Mouse (Mus musculus): ENCODE measurements around the gene Cdipt.
A peak's percentile ranks its signal among the peaks of the same experiment; 100 is the strongest.

The Cdipt gene

DNA sequence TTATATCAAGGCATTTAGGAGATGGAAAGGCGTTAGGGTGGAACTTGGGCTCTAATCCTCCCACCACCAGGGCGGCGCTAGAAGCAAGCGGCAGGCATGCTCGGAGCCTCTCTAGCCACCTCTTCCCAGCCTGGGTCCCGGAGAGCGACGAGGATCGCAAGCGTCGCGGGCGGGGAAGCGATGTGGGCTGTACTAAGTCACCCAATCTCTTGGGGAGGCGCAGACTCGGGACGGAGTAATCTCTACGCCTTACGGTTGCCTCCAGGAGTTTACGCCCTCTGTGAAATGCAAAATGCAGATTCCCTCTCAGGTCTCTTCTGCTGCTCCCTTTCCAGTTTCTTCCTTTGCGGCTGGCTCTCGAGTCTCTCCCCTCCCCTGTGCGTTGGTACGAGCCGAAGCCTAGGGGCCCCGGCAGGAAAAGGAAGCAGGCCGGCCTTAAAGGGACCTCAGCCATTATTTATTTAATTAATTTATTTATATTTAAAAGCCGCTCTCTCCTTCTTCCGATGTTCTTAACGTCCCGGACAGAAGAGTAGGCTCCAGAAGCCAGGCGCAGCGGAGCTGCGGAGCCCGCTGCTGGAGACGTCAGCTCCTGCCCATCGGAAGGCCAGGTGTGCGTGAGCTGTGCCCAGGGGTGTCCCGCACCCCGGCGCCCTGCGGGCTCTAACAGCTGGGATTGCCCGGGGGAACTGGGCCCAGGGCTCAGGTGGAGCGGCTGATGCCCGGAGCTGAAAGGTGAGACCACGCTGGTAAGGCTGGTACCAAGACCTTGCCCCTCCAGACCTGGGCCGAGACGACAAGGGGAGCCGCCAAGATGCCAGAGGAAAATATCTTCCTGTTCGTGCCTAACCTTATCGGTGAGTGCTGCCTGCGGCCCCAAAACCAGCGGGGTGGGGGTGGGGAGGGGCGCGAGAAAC lies 494 bp downstream of the Cdipt start, which contains the start of gene Cdiptos:
Cdiptos (minus strand) TSS at position 149 of the 917 bp plus-strand sequence.
- DNase-seq (ENCODE audit: low read depth): peak; percentile 96

DNA sequence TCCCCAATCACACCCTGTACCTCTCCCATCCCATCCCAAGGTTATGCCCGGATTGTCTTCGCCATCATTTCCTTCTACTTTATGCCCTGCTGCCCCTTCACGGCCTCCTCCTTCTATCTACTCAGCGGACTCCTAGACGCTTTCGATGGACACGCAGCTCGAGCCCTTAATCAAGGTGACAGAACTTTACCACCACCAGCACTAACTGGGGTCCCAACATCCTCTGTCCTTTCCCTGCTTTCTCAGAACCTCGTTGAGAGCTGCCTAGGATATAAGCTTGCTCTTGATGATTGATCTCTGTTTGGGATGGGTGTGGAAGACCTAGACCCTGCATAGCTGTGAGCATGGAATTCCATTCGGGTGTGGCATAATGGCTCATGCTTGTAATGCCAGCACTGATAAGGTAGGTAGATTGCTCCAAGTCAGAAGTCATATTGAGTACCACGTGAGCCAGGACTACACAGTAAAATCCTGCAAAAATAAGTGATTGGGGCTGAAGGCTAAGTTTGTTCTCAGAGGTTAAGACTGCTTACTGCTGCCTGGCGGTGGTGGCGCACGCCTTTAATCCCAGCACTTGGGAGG lies 1.3 kb downstream of the Cdipt start:
- peak; percentile 28 for DNase-seq (ENCODE audit: low read depth)

DNA sequence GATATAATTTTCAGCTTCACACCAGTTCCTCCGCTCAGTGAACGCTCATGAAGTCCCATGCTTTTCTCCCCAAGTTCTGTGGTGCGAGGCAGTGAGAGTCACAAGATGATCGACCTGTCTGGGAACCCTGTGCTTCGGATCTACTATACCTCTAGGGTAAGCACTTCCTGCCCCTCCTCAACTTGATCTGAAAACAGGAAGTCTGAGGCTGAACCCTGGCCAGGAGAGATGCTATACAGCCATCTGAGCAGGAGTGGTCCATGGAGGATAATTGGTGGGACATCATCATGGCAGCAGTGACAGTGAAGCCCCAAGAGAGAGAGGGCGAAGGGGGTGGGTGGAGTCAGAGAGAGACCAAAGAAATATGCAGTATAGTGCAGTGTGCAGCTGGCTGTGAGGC lies 3.1 kb downstream of the Cdipt start:
- DNase-seq (ENCODE audit: low read depth): no peak

DNA sequence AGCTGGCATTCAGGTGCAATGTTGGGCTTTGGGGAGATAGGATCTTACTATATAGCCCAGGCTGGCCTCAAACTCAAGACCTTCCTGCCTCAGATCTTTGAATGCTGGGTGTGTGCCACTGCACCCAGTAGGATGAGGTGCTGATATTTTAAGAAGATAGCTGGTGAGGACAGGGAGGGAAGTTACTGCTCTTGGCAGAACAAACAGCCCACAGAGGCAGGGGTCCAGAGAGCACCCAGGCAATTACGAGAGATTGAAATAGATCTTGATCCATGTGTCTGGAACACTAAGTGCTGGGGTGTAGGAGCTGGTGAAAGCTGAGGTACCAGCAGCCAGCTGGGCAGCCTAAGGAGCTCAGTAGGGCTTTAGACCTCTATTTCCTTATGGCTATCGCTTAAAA lies 5.9 kb downstream of the Cdipt start:
- no peak for DNase-seq (ENCODE audit: low read depth)

DNA sequence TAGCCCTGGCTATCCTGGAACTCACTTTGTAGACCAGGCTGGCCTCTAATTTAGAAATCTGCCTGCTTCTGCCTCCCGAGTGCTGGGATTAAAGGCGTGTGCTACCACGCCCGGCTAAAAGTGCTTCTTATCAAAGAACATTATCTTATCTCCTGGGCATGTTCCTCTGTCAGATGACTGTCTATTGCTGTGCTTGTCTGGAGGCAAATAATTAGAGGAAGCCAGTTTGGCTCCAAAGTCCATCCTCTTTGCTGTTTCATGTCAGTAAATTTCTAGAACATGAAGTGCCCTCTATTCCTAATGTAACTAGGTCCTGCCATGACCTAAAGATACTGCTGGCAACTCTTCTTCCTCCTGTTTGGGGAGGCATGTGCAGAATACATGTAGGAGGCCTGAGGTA lies 6.3 kb downstream of the Cdipt start:
- DNase-seq (ENCODE audit: low read depth): no peak

DNA sequence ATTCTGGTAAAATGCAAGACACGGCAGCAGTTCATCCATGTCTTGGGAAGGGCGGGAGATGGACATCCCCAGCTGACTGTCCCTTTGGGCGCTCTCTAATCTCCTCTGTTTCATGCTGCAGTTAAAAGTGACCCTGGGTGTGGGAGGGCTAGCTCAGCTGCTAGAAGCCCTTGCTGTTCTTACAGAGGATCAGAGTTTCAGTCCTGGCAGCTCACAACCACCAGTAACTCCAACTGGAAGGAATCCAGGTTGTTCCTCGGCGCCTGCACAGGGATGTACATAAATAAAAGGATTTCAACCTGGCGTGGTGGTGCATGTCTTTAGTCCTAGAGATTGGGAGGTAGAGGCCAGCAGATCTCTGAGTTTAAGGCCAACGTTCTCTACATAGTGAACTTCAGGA lies 7.4 kb downstream of the Cdipt start:
- DNase-seq (ENCODE audit: low read depth): no peak

DNA sequence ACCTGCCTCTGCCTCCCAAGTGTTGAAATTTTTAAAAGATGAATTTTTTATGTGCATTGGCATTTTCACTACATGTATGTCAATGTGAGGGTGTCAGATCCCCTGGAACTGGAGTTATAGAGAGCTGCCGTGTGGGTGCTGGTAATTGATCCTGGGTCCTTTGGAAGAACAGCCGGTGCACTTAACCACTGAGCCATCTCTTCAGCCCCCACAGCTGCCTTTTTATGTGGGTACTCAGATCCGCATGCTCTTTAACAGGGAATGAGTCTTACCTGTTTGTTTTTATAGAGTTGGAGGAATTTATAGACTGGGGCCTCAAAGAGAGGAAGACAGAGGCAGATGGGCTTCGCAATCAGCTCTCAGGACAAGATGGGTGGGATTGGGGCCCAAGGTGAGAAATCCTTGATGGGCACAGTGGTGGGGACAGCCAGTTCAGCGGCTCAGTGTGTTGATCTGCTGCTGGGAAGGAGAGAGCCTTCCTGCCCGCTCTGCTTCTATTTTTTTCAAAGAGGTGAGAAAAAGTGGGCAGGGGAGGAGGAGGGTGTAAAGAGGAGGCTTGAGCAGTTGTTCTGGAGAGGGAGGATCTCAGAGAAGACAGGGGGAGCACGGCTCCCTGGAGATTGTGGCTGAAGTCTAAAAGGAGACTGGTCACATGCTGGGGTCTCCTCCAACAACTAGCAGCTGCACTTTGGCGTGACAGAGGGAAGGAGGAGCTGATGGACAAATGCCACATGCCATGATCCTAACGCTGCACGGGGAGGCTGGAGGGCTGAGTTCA lies 9.1 kb downstream of the Cdipt start:
- DNase-seq (ENCODE audit: low read depth): no peak

DNA sequence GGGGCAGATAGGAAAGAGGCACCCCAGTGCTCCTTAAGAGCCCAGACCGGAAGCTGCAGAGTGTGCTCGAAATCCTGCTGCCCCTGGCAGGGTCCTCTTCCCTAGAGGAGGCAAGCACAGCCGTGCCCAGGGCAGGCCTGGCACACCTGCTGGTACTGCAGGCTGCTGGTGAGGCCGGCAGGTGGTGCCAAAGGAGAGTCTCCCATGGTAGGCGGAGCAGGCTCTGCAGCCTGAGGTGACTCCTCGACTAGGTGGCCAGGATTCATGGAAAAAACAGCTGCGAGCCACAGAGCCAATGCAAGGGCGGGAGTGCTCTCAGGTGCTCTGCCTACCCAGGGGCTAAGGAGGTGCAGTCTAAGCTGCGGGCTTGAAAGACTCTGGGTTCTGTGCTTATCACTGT lies 10.6 kb downstream of the Cdipt start:
- DNase-seq (ENCODE audit: low read depth): no peak

DNA sequence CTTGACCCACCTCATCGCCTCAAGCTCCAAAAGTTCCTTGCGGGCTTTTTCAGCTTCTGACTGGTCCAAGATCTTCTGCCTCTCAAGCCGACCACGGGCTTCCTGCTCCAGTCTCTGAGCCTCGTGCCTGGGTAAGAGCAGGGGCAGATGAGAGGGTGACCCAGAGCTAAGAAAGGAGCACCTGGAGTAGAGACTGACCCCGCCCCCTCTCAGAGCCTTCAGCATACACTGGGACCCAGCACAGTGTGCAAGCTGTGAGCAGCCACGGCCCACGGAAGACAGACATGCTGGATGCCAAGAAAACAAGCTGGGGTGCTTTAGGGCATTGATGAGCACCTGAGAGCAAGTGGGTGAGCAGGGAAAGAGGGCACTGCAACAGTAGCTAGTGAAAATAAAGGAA lies 13.1 kb downstream of the Cdipt start:
- DNase-seq (ENCODE audit: low read depth): no peak

DNA sequence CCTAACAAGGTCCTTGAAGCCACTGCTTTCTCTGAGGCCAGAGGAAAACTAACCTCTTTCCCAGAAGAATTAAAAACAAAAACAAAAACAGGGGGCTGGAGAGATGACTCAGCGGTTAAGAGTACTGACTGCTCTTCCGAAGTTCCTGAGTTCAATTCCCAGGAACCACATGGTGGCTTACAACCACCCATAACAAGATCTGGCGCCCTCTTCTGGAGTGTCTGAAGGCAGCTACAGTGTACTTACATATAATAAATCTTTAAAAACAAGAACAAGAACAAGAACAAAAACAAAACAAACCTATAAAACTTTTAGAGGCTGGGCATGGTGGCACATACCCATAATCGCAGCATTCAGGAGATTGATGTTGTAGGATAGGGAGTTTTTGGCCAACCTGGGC lies 20.7 kb downstream of the Cdipt start:
- no peak for DNase-seq (ENCODE audit: low read depth)

DNA sequence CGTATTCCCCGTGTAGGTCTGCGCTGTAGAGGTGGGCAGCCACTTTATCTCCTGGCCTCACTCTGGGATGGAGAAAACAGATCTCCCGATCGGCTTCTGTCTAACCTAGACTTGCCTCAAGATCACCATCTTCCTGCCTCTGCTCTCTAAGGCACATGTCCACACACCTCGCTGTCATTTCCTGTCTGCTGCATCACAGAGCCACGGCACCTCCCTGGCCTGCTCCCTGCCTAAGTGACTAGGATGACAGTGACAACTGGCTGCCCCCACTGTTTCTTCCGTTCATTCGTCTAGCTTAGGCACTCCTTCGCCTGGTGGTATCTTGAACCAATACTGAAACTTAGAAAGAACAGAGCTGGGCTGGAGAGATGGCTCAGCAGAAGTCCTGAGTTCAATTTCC lies 23.9 kb downstream of the Cdipt start:
- DNase-seq (ENCODE audit: low read depth): no peak

DNA sequence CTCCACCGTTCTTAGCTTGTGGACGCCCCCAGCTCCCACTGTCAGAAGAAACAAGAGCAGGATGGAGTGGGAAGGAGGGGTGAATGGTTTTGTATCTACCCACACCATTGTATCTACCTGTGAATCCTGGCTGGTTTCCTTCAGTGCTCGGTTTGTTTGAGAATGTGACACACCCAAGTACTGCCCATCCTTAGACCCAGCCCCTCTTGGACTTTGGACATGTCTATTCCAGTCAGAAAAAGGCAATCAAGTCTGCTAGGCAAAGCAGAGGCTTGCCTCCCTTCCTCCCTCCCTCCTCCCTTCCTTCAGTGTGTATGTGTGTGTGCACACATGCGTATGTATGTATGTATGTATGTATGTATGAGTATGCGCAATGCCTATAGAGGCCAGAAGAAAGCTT lies 27.9 kb downstream of the Cdipt start:
- no peak for DNase-seq (ENCODE audit: low read depth)

DNA sequence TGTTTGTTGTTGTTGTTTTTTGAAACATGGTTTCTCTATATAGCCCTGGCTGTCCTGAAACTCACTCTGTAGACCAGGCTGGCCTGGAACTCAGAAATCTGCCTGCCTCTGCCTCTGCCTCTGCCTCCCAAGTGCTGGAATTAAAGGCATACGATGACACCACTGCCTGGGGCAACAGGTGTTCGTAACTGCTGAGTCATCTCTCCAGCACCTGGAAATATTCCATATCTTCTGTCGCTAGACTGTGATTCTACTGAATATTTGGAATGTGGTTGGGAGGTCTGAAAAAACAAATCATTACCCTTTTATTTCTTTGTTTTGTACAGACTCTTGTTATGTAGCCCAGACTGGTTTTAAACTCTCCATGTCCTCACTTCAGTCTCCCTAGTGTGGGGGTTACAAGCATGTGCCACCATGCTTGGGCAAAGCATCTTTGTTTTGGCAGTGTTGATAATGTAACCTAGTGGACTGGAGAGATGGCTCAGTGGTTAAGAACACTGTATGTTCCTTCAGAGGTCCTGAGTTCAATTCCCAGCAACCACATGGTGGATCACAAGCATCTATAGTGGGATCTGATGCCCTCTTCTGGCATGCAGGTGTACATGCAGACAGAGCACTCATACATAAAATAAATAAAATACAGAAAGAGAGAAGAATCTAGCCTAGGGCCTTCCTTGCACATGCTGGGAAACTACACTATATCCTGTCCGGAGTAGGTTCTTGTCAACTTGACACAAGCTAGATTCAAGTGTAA lies 28.6 kb downstream of the Cdipt start:
- no peak for DNase-seq (ENCODE audit: low read depth)

DNA sequence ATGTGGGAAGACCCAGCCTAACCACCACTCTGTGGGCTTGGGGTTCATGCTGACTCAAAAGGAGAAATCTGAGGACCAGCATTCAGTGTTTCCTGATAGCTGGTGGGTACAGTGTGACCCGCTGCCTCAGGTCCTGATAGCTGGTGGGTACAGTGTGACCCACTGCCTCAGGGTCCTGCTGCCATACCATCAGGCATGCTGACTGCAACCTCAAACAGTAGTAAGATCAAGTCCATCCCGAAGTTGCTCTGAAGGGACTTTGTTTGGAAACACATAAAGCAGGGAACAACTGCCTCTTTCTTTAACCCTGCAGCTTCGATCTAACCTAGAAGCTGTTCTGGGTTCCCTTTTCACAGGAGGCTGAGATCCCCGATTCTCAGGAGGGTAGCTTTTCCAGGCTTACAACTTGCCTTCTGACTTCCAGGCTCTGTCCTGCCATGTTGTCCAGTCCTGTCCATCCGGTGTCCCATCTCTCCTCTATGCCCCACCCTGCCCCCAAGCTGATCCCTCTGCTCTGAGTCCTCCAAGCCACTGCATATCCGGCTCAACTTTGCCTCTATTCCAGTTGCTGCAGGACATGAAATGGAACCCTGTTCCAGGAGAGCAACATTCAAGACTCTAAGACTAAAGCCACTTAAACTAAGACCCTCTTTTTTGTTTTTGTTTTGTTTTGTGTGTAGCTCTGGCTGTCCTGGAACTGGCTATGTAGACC lies 31.8 kb downstream of the Cdipt start:
- DNase-seq (ENCODE audit: low read depth): no peak

DNA sequence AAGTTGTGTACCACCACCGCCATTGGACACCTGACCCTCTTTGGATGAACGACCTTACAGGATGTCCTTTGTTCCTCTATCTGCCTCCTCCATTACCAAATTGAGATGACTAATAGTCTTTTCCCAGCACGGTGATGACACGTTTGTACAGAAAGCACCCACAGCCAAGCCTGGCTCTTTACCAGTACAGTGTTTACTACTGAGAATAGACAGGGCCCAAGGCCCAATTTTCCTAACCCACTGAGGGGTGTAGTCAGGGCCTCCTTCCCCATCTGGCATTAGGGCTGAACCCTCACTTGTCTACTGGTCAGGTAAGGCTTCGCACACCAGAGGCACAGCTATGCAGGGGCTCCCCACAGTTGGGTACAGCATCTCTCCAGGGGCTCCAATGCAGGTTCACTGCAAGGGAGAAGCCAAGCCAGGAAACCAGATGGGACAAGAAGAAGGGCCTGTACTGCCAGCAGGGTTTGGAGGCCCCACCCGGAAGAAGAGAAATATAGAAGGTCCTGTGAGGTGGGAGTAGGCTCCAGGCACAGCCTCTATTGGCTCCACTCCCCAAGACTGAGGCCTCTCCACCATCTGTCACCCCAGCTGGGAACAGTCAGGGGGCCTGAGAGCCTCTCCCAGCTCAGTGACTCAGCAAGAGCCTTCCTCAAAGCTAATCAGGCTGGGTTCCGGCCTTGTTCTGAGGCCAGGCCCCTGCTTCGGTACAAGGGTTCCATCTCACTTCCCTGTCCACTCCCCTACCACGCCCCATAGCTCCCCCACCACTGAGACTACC lies 32.7 kb downstream of the Cdipt start:
- DNase-seq (ENCODE audit: low read depth): peak; percentile 63

DNA sequence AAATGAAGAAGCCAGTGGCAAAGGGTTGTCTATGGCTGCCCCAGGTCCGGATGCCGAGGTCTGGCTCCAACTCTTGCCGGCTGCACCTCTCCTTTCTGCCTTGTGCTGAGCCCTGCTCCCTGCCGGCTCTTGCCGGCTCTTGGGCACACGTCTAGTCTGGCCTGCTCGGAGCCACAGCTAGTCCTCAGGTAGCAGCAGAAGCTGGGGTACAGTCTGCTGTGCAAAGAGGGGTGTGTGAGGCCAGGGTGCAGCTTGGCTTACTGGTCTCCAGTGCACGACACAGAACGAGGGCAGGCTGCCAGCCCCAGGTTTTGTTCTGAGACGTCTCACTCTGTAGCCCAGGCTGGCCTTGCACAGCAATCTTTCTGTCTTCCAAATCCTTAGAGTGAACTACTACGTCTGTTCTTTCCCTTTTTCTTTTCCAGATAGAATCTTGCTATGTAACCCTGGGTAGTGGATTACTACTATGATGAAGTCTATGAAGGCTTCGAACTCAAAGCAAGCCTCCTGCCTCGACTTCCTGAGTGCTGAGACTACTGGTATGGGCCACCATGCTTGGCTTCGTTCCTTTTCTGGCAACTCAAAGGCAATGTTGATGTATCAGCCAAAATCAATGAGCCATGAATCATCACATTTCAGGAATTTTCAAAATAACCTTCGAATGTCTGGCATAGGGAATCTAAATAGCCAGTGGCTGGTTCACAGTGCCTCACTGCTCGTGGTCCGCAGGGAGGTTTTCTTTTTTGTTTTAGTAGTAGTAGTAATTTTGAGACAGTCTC lies 33.8 kb downstream of the Cdipt start:
- no peak for DNase-seq (ENCODE audit: low read depth)

DNA sequence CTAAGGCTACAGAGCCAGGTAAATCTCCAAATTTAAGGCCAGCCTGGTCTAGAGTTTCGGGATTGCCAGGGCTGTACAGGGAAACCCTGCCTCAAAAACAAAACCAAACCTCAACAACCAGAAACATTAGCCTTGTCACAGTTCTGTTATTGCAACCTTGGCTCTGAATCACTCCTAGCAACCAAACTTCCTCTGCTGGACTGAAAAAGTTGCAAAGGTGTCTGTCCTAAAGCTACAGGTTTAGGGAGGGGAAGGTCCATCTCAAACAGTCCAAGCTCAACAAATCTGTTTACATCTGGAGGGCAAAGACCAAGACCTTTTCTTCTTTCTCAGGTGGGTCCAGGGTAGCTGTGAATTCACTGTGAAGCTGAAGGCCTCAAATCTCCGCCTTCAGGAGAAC lies 35.3 kb downstream of the Cdipt start:
- no peak for DNase-seq (ENCODE audit: low read depth)

DNA sequence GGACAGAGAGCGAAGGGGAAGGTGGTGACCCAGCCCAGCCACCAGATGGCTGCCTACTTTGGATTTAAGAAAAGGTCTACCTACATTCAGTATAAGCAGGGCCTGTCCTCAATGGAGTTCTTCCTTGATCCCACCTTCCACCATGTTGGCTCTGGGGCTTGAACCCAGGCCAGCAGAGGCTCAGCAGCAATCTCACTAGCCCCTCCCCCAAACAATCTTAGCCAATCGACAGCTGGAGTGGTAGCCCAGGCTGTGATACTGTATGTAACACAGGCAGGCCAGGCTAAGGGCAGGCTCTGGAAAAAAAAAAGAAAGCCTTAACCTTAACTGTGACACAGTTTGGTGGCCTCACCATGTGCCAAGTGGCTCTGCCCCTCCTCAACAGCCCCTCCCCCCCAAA lies 36.0 kb downstream of the Cdipt start:
- DNase-seq (ENCODE audit: low read depth): no peak

DNA sequence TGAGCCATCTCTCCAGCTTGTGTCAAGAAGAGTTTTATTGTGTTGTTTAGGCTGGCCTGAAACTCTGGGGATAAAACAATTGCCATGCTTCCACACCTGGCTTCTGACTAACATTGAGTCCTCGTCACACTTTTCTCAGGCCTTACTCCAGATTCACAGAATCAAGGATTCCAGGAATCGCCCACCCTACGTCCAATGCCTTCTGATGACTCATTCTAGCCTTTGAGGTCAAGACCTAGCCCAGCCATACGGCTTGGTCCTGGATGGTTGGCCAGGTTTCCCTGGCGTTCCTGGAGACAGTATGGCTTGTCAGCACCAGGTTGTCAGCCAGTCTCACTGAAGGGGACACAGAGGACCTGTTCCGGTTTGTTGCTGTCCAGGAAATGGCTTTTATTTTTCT lies 36.7 kb downstream of the Cdipt start:
- no peak for DNase-seq (ENCODE audit: low read depth)

DNA sequence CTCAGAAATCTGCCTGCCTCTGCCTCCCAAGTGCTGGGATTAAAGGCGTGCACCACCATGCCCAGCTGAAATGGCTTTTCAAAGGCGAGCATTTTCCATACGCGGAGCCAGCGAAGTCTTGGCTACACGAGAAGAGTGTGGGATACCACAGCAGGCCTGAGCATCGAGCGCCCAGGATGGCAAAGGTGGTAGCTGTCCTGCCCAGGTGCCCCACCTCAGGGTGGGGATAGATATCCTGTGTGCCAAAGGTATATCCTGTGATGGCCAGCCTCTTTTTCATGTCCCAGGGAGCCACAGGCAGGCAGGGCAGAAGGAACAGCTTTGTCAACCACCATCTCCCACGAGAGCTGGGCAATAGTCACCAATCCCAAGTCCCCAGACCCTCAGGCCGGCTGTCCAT lies 37.1 kb downstream of the Cdipt start:
- DNase-seq (ENCODE audit: low read depth): no peak

Data from c-Kit-positive CD71-positive TER-119-negative erythroid progenitor cells, embryonic 14.5 days (primary cell).